26 mouse cellular contexts compared by ENCODE assay signal in the genomic region with DNA sequence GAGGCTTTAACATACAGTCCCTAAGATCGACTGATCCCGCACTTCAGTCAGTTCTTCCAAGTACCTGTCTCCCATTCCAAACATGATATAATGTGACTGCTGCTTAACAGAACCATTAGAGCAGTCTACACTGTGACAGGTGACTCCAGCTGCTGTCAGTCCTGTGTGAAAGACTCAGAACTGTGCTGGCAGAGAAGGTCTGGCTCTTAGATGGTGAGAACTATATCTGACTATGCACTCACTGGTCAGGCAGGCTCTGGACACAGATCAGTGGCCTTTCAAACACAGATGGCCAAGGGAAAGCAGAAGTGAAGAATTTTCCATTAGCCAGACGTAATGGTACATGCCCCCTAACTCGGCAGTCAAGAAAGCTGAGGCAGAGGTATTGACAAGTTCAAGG. TPM values are rescaled to one million over a fixed set of nuclear protein-coding genes. Genes with fewer than 3 reads are reported as not detected.
DNase-seq lines count a peak whose midpoint lies in the region; ATAC-seq lines count a peak whose summit lies in the region.
"Had no signal": no experiment of that assay in that cellular context is flagged by ENCODE, and none has a peak within 500 bp of the region (broad histone marks: within the 10 kb centered on the region; RNA-seq: fewer than 3 reads in every experiment).

No protein-coding gene starts in this region.

- H3K4me3 ChIP-seq in heart, embryonic 11.5 days (ENCODE audit: low read depth, low read length): no peak overlapping the region
- H3K4me3 ChIP-seq: layer of hippocampus, adult 2 months; neural tube, embryonic 13.5 days had no signal

- WGBS in heart, embryonic 11.5 days (ENCODE audit: insufficient replicate concordance): 60% methylated on average over 4 of the region's 4 CpGs

- H3K4me1 ChIP-seq in heart, embryonic 11.5 days (ENCODE audit: control insufficient read depth, insufficient read depth, low read length): peaks cover 18% of the 10 kb centered on the region
- H3K4me1 ChIP-seq: neural tube, embryonic 13.5 days had no signal

- peak overlapping the region; percentile 71 for H3K27ac ChIP-seq in heart, embryonic 11.5 days (ENCODE audit: low read depth, low read length)
- H3K27ac ChIP-seq: layer of hippocampus, adult 2 months; liver, embryonic 14.5 days; neural tube, embryonic 13.5 days had no signal

- H3K36me3 ChIP-seq in heart, embryonic 11.5 days (ENCODE audit: control insufficient read depth, insufficient read depth, low read length): no peaks in the 10 kb centered on the region
- H3K36me3 ChIP-seq: G1E; neural tube, embryonic 13.5 days had no signal

- intact Hi-C loops in heart, postnatal 10 days (cut with DNase I): loop anchor here (2.0 kb wide), 1 partner anchor 39 kb away; no protein-coding TSS in a partner anchor

- no peaks in the 10 kb centered on the region for H3K27me3 ChIP-seq in heart, embryonic 11.5 days (ENCODE audit: control insufficient read depth, insufficient read depth, low read length)
- H3K27me3 ChIP-seq: neural tube, embryonic 13.5 days had no signal

- DNase-seq in A20 (ENCODE audit: low read depth, low spot score): peak; percentile 59
- peak; percentile 50 to 61 for DNase-seq in gastrocnemius, adult 8-10 months (ENCODE audit: low spot score in 2 of 2)
- DNase-seq in heart, postnatal 10 days: peak; percentile 55 to 65
- DNase-seq in cerebellum, adult 11 months: no peak
- no peak for DNase-seq in right cerebral cortex, postnatal 4 days
- no peak for DNase-seq in thymus, adult 18-20 months
- DNase-seq: adrenal gland, postnatal 36 days; cerebellum, adult 18-20 months; cerebellum, postnatal 25 days; embryo, embryonic 11 days; kidney, adult 2 months; kidney, postnatal 10 days; layer of hippocampus, postnatal 36 days; midbrain, embryonic 14.5 days; right cerebral cortex, postnatal 14 days; thymus, postnatal 25 days had no signal

- no peaks in the 10 kb centered on the region for H3K9me3 ChIP-seq in heart, embryonic 11.5 days (replicated peaks; ENCODE audit: control insufficient read depth, low read length)
- H3K9me3 ChIP-seq: G1E; neural tube, embryonic 13.5 days had no signal

- no peak overlapping the region for H3K9ac ChIP-seq in heart, embryonic 11.5 days (ENCODE audit: low read depth, low read length)
- H3K9ac ChIP-seq: liver, embryonic 14.5 days; neural tube, embryonic 13.5 days had no signal

- no peak for ATAC-seq in heart, embryonic 11.5 days (replicated peaks; ENCODE audit: insufficient number of reproducible peaks, low FRiP score, low TSS enrichment)
- ATAC-seq: activated CD4-positive, CD25-positive, alpha-beta regulatory T cell, adult 4 months; CD4-positive, CD25-positive, alpha-beta regulatory T cell, adult 4 months; forebrain, embryonic 16.5 days; inflammation-experienced regulatory T-cells, adult 6 months; lung, postnatal 0 days had no signal

- H3K4me2 ChIP-seq in heart, embryonic 11.5 days: no peak overlapping the region
- H3K4me2 ChIP-seq: neural tube, embryonic 13.5 days had no signal

RNA-seq across cellular contexts. Expression of gene Ppp1r12b, which starts 43.9 kb away (rescaled TPM):
- total RNA-seq in gastrocnemius, adult 8-10 months (2022): 100 to 1,000 TPM; 167 to 191 (median 183) TPM
- 23.2 and 26.7 TPM in 2 replicates for polyA plus RNA-seq in heart, embryonic 11.5 days (2014; fragmentation: Nextera tagmentation; extraction: Ambion mirVana)
- 100 to 1,000 TPM; 130 to 131 TPM for total RNA-seq in heart, postnatal 10 days (2021)

RNA-seq across cellular contexts. Expression of gene Ube2t, which starts 50.5 kb away (rescaled TPM):
- total RNA-seq in gastrocnemius, adult 8-10 months (2022): 1 to 10 TPM; 3.6 to 9.1 (median 6.4) TPM
- polyA plus RNA-seq in heart, embryonic 11.5 days (2014; fragmentation: Nextera tagmentation; extraction: Ambion mirVana): 48.0 and 48.6 TPM in 2 replicates
- total RNA-seq in heart, postnatal 10 days (2021): 10 to 100 TPM in 1 of 2 experiments, 1 to 10 TPM in 1; 9.6 to 10.1 TPM

Comparison
In these comparisons a context has a peak if more than half of its experiments do, and no peak if none do; other contexts are left out.
1. DNase-seq: peak in A20 (single experiment), gastrocnemius, adult 8-10 months (2 of 2) and heart, postnatal 10 days (2 of 2); none in cerebellum, adult 11 months (single experiment), right cerebral cortex, postnatal 4 days (single experiment) and thymus, adult 18-20 months (0 of 2).